Mouse (Mus musculus) limb, embryonic 13.5 days (tissue): ENCODE data around the gene Prpsap1. TPM values are rescaled to one million over a fixed set of nuclear protein-coding genes. Genes with fewer than 3 reads are reported as not detected.
"Not testable (repeated sequence)": the region's sequence is repeated elsewhere in the genome, so short reads cannot be mapped to it uniquely, and the experiment has no call there.

Source experiments
- ATAC-seq: fragments of 200-750 bp; cut with Nextera tagmentation; 2 replicates; pipeline ENCODE4 v1.8.0; 2017; ENCODE audit warnings: low read depth, moderate number of reproducible peaks, moderate TSS enrichment; ENCODE audit not compliant: low FRiP score
- H3K27ac ChIP-seq: fragments of 300-500 bp; sonication (generic); 2 replicates; pipeline ENCODE4 v1.5.1; 2015; ENCODE audit warnings: inconsistent platforms, mild to moderate bottlenecking, moderate library complexity
- H3K27me3 ChIP-seq: fragments of 300-500 bp; sonication (generic); 2 replicates; pipeline ENCODE4 v1.6.1; 2015; ENCODE audit warnings: mild to moderate bottlenecking, inconsistent platforms
- H3K36me3 ChIP-seq: fragments of 300-500 bp; sonication (generic); 2 replicates; pipeline ENCODE4 v1.6.1; 2015; ENCODE audit warnings: inconsistent platforms, mild to moderate bottlenecking, moderate library complexity
- H3K4me1 ChIP-seq: fragments of 300-500 bp; sonication (generic); 2 replicates; pipeline ENCODE4 v1.6.1; 2015; ENCODE audit warnings: inconsistent platforms
- H3K4me2 ChIP-seq: fragments of 300-500 bp; sonication (generic); replicated peaks from 2 replicates; pipeline ENCODE4 v1.6.1; 2015; ENCODE audit warnings: inconsistent platforms, mild to moderate bottlenecking, moderate library complexity
- H3K4me3 ChIP-seq: fragments of 300-500 bp; sonication (generic); 2 replicates; pipeline ENCODE4 v1.5.1; 2015; ENCODE audit warnings: moderate library complexity, mild to moderate bottlenecking, inconsistent platforms
- H3K9ac ChIP-seq: fragments of 300-500 bp; sonication (generic); 2 replicates; pipeline ENCODE4 v1.6.1; 2015; ENCODE audit warnings: mild to moderate bottlenecking, inconsistent platforms
- H3K9me3 ChIP-seq: fragments of 300-500 bp; sonication (generic); 2 replicates; pipeline ENCODE4 v1.6.1; 2016; ENCODE audit warnings: inconsistent platforms
- WGBS: fragments of 180-500 bp; shearing (Covaris S2); methylation state at CpG from one replicate; pipeline ENCODE4 v1.1.7; 2015; 5-methylcytosine and 5-hydroxymethylcytosine counted together
- polyA plus RNA-seq: library from polyadenylated mRNA; unstranded; fragments of >200 nt; fragmentation: Nextera tagmentation; extraction: Ambion mirVana; gene quantifications from 2 replicates; pipeline ENCODE4 v1.2.1, GENCODE M21; 2015

Gene Prpsap1
- polyA plus RNA-seq, 1 experiment from 2014 or later = 199 TPM

DNA sequence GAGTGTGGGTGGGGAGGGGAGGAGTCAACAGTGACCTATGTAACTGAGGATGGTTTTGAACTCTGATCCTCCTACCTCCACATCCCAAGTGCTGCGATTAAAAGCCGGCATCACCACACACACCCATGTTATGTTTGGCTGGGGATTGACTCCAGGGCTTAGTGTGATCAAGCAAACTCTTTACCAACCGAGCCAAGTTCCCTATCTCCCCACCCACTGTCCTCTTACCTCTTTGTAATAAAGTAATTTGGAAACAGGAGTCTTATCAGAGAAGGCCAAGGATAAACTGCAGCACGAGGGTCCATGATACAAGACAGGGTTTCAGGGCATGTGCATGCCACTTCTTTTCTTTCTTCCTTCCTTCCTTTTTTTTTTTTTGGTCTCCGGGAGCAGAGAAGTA lies 811 bp downstream of the Prpsap1 start:
- no peaks in the 10 kb centered on the region for H3K36me3 ChIP-seq
- no peak overlapping the region for H3K27ac ChIP-seq
- no peaks in the 10 kb centered on the region for H3K27me3 ChIP-seq
- H3K4me1 ChIP-seq = peaks cover 18% of the 10 kb centered on the region
- H3K4me3 ChIP-seq = no peak overlapping the region
- no peaks in the 10 kb centered on the region for H3K9me3 ChIP-seq
- 85% methylated on average over 5 of the region's 5 CpGs for WGBS
- no peak overlapping the region for H3K4me2 ChIP-seq
- no peak for ATAC-seq
- H3K9ac ChIP-seq = no peak overlapping the region

DNA sequence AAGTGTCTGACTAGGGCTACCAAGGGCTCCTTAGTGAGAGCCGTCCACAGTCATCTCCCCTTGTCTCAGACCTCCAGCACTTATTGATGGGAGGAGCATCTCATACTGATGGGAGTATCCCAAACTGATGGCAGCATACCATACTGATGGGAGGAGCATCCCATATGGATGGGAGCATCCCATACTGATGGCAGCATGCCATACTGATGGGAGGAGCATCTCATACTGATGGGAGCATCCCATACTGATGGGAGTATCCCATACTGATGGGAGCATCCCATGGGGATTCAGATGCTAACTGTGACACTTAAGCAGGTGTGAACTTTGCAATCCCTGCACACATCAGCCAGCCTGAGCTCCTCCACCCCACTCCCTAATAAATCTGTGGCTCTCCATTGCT lies 1.5 kb downstream of the Prpsap1 start:
- not testable (repeated sequence) for H3K9ac ChIP-seq, H3K4me2 ChIP-seq, H3K9me3 ChIP-seq, H3K4me3 ChIP-seq, H3K27me3 ChIP-seq, H3K36me3 ChIP-seq, H3K27ac ChIP-seq, ATAC-seq
- WGBS = 86% methylated on average over 1 of the region's 1 CpGs
- H3K4me1 ChIP-seq = peaks cover 18% of the 10 kb centered on the region

DNA sequence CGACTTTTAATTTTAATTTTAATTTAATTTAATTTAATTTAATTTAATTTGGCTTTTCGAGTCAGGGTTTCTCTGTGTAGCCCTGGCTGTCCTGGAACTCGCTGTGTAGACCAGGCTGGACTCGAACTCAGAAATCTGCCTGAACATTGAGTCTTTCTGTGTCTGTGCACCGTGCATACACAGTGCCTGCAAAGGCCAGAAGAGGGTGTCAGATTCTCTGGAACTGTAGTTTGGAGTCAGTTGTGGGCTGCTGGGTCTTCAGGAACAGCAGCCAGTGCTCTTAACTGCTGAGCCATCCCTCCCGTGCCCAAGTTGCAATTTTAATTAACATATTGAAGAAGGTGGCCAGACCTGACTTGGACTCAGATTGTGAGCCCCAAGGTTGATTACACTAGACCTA lies 2.7 kb downstream of the Prpsap1 start:
- Histone ChIP-seq H3K27ac (peak overlapping the region; percentile 78; the same call in 1 of the 2 replicates), H3K27me3 (no peaks in the 10 kb centered on the region), H3K9me3 (no peaks in the 10 kb centered on the region), H3K9ac (no peak overlapping the region), H3K4me1 (peaks cover 18% of the 10 kb centered on the region), H3K4me3 (no peak overlapping the region), H3K4me2 (peak overlapping the region; percentile 76), H3K36me3 (peaks cover 17% of the 10 kb centered on the region)
- WGBS = 67% methylated on average over 6 of the region's 6 CpGs
- no peak for ATAC-seq

DNA sequence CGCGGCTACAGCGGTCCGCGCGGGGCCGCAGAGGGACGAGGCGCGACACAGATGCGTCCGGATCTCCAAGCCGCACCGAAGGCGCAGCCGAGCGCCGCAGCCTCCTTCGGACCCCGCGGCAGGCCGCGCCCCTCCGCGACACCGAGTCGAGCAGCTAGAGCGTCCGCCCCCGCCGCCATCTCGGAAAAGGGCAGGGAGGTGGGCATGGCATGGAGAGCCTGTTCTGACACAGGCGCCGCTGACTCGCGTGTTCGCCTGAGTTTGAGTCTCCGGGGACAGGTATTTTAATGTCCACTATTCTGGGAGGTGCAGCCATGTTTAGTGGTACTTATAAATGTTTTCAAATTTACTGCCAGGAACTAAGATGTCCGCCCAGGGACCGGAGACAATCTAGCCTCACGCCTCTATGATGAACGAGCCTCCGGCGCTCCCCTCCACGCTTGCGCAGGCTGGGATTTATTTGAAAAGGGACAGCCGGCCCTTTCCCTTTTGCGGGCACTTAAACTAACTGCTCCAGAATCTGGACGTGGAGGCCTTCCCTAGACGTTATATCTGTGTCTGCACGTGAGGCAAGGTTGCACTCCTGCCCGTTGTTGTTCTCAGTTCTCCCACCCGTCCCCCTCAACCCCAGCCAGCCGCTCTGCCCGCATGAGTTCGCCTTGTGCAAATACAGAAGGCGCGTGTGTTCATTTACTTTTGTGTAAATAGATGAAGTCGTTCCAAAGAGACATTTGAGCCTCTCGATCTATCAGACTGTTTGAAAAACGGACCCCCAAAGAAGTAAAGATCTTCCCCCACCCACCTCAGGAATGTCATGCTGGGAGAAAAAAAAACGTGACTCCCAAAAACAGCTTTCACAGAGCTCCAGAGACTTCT lies 3.5 kb downstream of the Prpsap1 start:
- H3K4me3 ChIP-seq = peak overlapping the region; percentile 96
- H3K36me3 ChIP-seq = peaks cover 26% of the 10 kb centered on the region
- H3K27ac ChIP-seq = peak overlapping the region; percentile 78
- peak overlapping the region; percentile 76 for H3K4me2 ChIP-seq
- no peaks in the 10 kb centered on the region for H3K27me3 ChIP-seq
- peak overlapping the region; percentile 98 for H3K9ac ChIP-seq
- ATAC-seq = peak; percentile 91
- under 1% methylated on average over 62 of the region's 62 CpGs for WGBS
- no peaks in the 10 kb centered on the region for H3K9me3 ChIP-seq
- H3K4me1 ChIP-seq = peaks cover 18% of the 10 kb centered on the region

DNA sequence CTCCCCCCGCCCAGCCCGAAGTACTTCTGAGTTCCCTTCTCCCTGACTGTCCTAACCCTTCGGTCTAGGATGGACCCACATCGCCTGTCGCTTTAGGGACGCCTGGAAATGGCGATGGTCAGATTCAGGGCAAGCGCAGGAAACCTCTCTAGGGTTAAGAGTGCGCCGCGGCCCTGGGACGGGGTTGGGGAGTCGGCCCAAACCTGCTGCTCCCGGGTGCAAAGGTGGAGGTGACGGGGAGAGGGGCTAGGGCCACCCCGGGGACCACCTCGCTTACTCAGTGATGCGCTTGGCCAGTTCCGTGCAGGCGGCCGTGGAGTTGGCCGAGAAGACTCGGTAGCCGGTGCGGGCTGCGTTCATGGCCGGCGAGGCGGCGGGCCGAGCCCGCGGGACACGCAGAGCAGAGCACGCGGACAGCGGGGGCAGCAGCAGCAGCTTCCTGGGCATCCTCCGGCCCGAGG lies 4.2 kb downstream of the Prpsap1 start:
- Histone ChIP-seq H3K4me2 (peak overlapping the region; percentile 76), H3K36me3 (peaks cover 32% of the 10 kb centered on the region), H3K27ac (peak overlapping the region; percentile 78), H3K4me3 (peak overlapping the region; percentile 96), H3K27me3 (no peaks in the 10 kb centered on the region), H3K9ac (peak overlapping the region; percentile 98), H3K9me3 (no peaks in the 10 kb centered on the region), H3K4me1 (peaks cover 17% of the 10 kb centered on the region)
- WGBS = under 1% methylated on average over 39 of the region's 39 CpGs
- ATAC-seq = peak; percentile 42

DNA sequence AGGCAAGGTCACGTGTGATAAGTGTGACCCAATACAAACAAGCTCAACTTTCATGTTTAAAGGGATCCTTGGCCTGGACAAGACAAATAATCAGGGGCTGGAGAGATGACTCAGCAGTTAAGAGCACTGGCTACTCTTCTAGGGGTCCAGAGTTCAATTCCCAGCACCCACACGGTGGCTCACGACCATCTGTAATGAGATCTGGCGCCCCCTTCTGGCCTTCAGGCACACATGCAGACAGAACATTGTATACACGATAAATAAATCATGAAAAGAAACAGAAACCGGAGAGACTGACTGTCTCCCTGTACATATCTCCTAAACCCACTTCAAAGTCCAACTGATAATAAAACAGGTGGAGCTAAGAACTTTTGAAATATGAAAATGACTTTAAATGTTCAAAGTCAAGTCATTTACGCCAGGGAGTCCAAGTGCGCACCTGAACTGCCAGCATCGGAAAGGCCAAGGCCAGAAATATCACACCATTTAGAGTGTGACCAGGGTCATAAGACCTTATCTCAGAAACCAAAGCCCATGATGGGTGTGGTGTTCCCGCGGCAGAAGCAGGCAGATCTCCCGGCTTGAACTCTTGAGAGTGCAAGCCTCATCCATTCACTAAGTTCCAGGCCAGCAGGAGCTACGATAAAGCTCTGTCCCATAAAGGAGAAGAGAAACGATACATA lies 5.2 kb downstream of the Prpsap1 start:
- WGBS = 75% methylated on average over 14 of the region's 14 CpGs

DNA sequence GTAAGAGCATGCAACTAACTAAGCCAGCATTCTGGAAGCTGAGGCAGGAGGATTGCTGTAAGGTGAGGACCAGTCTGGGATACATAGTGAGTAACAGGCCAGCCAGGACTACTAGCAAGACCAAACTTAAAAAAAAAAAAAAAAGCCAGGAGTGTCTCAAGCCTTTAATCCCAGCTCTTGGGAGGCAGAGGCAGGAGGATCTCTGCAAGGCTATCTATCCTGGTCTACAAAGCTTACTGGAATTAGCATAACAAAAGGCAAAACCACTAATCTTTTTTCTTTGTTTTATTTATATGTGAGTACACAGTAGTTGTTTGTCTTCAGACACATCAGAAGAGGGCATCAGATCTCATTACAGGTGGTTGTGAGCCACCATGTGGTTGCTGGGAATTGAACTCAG lies 5.8 kb downstream of the Prpsap1 start:
- Histone ChIP-seq H3K4me2 (no peak overlapping the region), H3K4me3 (no peak overlapping the region), H3K27ac (no peak overlapping the region), H3K27me3 (no peaks in the 10 kb centered on the region), H3K9ac (no peak overlapping the region), H3K36me3 (peaks cover 48% of the 10 kb centered on the region), H3K4me1 (peaks cover 14% of the 10 kb centered on the region), H3K9me3 (no peaks in the 10 kb centered on the region)
- ATAC-seq = no peak

More for the DNA sequence above, 5.2 kb downstream of the Prpsap1 start:
- peak overlapping the region; percentile 96 for H3K4me3 ChIP-seq
- peaks cover 14% of the 10 kb centered on the region for H3K4me1 ChIP-seq
- H3K36me3 ChIP-seq = peaks cover 42% of the 10 kb centered on the region
- peak overlapping the region; percentile 76 for H3K4me2 ChIP-seq
- no peak for ATAC-seq
- no peaks in the 10 kb centered on the region for H3K9me3 ChIP-seq
- H3K9ac ChIP-seq = peak overlapping the region; percentile 98
- no peak overlapping the region for H3K27ac ChIP-seq
- H3K27me3 ChIP-seq = no peaks in the 10 kb centered on the region

DNA sequence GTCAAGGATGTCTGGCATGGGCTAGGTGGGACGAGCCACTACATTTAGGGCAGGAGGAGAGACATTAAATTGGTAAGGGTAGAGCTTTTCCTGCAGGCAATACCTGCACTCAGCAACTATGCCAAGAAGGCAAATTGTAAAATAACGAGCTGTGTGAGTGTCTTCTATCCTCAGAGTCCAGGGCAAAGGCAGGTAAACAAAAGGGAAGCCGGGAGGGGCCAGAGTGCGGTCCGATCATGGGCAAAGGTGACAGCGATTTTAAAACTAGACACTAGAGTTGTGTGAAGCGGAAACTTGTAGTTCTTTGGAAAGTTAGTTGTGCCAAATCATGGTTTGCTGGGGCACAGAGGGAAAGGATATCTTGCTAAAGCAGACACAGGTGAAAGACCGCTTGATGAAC lies 9.7 kb downstream of the Prpsap1 start:
- no peaks in the 10 kb centered on the region for H3K27me3 ChIP-seq
- H3K27ac ChIP-seq = no peak overlapping the region
- 89% methylated on average over 8 of the region's 8 CpGs for WGBS
- no peak overlapping the region for H3K9ac ChIP-seq
- ATAC-seq = no peak
- no peak overlapping the region for H3K4me3 ChIP-seq
- H3K36me3 ChIP-seq = peaks cover 86% of the 10 kb centered on the region
- no peaks in the 10 kb centered on the region for H3K9me3 ChIP-seq
- peaks cover 7% of the 10 kb centered on the region for H3K4me1 ChIP-seq
- no peak overlapping the region for H3K4me2 ChIP-seq

DNA sequence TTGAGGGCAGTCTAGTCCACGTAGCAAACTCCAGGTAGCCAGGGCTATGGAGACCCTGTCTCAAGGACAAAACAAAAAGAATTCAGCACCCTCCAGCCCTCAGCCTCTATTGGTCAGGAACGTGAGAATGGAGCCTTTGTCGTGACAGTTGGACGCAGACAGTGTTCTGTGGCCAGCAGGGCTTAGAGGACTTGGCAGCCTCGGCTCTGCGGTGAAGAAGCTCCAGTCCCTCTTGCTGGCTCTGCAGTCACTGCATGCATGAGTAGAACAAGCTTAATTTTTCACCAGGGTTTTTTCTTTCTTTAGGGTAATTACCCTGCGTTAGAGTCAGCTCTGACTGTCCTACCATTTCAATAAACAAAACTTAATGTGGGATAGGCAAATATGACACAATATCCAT lies 12.2 kb downstream of the Prpsap1 start:
- H3K36me3 ChIP-seq = peaks cover 98% of the 10 kb centered on the region
- 94% methylated on average over 7 of the region's 7 CpGs for WGBS
- ATAC-seq = no peak

DNA sequence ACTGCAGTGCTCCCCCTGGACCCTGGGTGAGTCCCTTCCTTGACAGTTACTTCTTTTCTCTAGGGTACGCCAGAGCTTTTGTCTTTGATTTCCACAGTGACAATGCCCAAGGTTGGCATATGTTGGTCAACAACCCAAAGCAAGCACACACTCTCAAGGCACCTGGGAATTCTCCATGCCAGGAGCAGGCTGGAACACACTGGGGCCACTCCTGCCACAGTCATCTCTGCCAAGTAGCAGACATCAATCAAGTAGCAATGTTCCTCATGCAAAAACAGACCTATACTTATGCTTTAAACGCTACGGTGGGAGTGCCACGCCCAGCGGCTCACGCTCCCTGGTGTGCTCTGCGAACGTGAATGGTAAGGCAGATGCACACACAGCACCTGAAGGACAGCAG lies 13.0 kb downstream of the Prpsap1 start:
- no peaks in the 10 kb centered on the region for H3K27me3 ChIP-seq
- ATAC-seq = no peak
- no peaks in the 10 kb centered on the region for H3K4me1 ChIP-seq
- 96% methylated on average over 8 of the region's 8 CpGs for WGBS
- peaks cover 98% of the 10 kb centered on the region for H3K36me3 ChIP-seq
- no peak overlapping the region for H3K9ac ChIP-seq
- H3K4me2 ChIP-seq = no peak overlapping the region
- H3K4me3 ChIP-seq = no peak overlapping the region
- H3K27ac ChIP-seq = no peak overlapping the region
- no peaks in the 10 kb centered on the region for H3K9me3 ChIP-seq

More for the DNA sequence above, 12.2 kb downstream of the Prpsap1 start:
- H3K27me3 ChIP-seq = no peaks in the 10 kb centered on the region
- no peak overlapping the region for H3K4me2 ChIP-seq
- H3K4me3 ChIP-seq = no peak overlapping the region
- no peaks in the 10 kb centered on the region for H3K9me3 ChIP-seq
- no peak overlapping the region for H3K9ac ChIP-seq
- no peaks in the 10 kb centered on the region for H3K4me1 ChIP-seq
- H3K27ac ChIP-seq = no peak overlapping the region

DNA sequence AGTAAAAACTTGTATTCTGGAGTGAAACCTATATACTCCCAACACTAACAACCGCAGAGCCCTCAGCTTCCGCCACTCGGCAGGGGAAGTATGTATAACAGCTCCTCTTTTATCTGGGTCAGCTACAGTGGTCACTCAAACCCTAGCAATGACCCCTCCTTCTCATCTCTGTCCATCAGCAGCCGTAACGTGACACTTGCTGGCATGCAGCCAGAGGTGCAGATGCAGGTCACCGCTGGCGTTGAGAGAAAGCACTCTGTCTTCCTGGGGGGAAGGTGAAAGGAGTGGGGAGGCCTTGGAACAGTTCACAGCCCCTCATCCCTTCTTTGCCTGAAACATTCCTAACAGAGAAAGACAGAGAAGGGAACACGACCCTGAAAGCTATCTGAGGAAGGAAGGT lies 14.2 kb downstream of the Prpsap1 start:
- H3K9ac ChIP-seq = no peak overlapping the region
- peaks cover 98% of the 10 kb centered on the region for H3K36me3 ChIP-seq
- no peak overlapping the region for H3K27ac ChIP-seq
- no peaks in the 10 kb centered on the region for H3K4me1 ChIP-seq
- 59% methylated on average over 8 of the region's 8 CpGs for WGBS
- no peak overlapping the region for H3K4me2 ChIP-seq
- no peak overlapping the region for H3K4me3 ChIP-seq
- no peaks in the 10 kb centered on the region for H3K27me3 ChIP-seq
- no peaks in the 10 kb centered on the region for H3K9me3 ChIP-seq
- ATAC-seq = no peak

DNA sequence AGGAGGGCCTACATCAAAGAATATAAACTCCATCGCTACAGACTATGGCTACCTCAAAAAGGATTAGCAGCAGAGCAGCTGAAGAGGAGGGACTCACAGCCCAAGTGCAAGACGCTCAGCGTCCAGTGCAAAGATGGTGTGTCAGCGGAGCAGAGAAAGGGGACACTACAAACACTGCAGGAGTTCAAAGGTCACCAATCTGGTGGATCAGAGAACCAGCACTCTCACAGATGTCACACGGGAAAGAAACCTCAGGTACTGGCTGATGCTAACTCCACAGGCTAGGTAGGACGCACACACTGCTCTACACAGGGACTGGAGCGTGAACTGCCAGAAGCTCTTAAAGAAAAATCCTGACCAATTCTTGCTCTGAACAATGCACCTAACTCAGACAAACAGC lies 15.0 kb downstream of the Prpsap1 start:
- no peaks in the 10 kb centered on the region for H3K27me3 ChIP-seq
- no peak overlapping the region for H3K9ac ChIP-seq
- H3K9me3 ChIP-seq = no peaks in the 10 kb centered on the region
- H3K36me3 ChIP-seq = peaks cover 97% of the 10 kb centered on the region
- WGBS = 79% methylated on average over 7 of the region's 7 CpGs
- H3K4me3 ChIP-seq = no peak overlapping the region
- no peaks in the 10 kb centered on the region for H3K4me1 ChIP-seq
- no peak overlapping the region for H3K4me2 ChIP-seq
- ATAC-seq = no peak
- H3K27ac ChIP-seq = no peak overlapping the region
